Mouse (Mus musculus) intestine, embryonic 15.5 days (tissue): Measurements from ENCODE around the gene Atp6v1g1. TPM values are rescaled to one million over a fixed set of nuclear protein-coding genes. Genes with fewer than 3 reads are reported as not detected.

ENCODE experiments used
- ATAC-seq: fragments of 200-750 bp; cut with Nextera tagmentation; 2 replicates; pipeline ENCODE4 v1.8.0; 2017; ENCODE audit warnings: moderate TSS enrichment, moderate library complexity
- H3K27ac ChIP-seq: fragments of 300-500 bp; sonication (generic); 2 replicates; pipeline ENCODE4 v1.5.1; 2015; ENCODE audit warnings: mild to moderate bottlenecking, inconsistent platforms
- H3K27me3 ChIP-seq: fragments of 300-500 bp; sonication (generic); replicated peaks from 2 replicates; pipeline ENCODE4 v1.6.1; 2015; ENCODE audit warnings: inconsistent platforms
- H3K36me3 ChIP-seq: fragments of 300-500 bp; sonication (generic); 2 replicates; pipeline ENCODE4 v1.6.1; 2015; ENCODE audit warnings: inconsistent platforms
- H3K4me1 ChIP-seq: fragments of 300-500 bp; sonication (generic); replicated peaks from 2 replicates; pipeline ENCODE4 v1.6.1; 2015; ENCODE audit warnings: inconsistent platforms
- H3K4me2 ChIP-seq: fragments of 300-500 bp; sonication (generic); replicated peaks from 2 replicates; pipeline ENCODE4 v1.6.1; 2015; ENCODE audit warnings: mild to moderate bottlenecking, inconsistent platforms
- H3K4me3 ChIP-seq: fragments of 300-500 bp; sonication (generic); replicated peaks from 2 replicates; pipeline ENCODE4 v1.5.1; 2015; ENCODE audit warnings: inconsistent platforms
- H3K9ac ChIP-seq: fragments of 300-500 bp; sonication (generic); 2 replicates; pipeline ENCODE4 v1.6.1; 2015; ENCODE audit warnings: inconsistent platforms
- H3K9me3 ChIP-seq: fragments of 300-500 bp; sonication (generic); 2 replicates; pipeline ENCODE4 v1.6.1; 2016; ENCODE audit warnings: inconsistent platforms
- WGBS: fragments of 180-500 bp; shearing (Covaris S2); methylation state at CpG from one replicate; pipeline ENCODE4 v1.1.7; 2015; 5-methylcytosine and 5-hydroxymethylcytosine counted together
- polyA plus RNA-seq: library from polyadenylated mRNA; unstranded; fragments of >200 nt; fragmentation: Nextera tagmentation; extraction: Ambion mirVana; gene quantifications from 2 replicates; pipeline ENCODE4 v1.2.1, GENCODE M21; 2015

The Atp6v1g1 gene
- polyA plus RNA-seq, 1 experiment from 2014 or later = 316 TPM

GRCm38 (mm10) chr4:63521813-63522419, 22.7 kb upstream of the Atp6v1g1 start:
- Histone ChIP-seq H3K9ac (no peak overlapping the region), H3K27ac (no peak overlapping the region), H3K4me2 (no peak overlapping the region)

GRCm38 (mm10) chr4:63525514-63525913, 19.1 kb upstream of the Atp6v1g1 start:
- no peak for ATAC-seq
- H3K27me3 ChIP-seq = no peaks in the 10 kb centered on the region
- WGBS = 81% methylated on average over 8 of the region's 8 CpGs

More at GRCm38 (mm10) chr4:63521813-63522419, 22.7 kb upstream of the Atp6v1g1 start:
- Histone ChIP-seq H3K4me1 (no peaks in the 10 kb centered on the region), H3K36me3 (no peaks in the 10 kb centered on the region), H3K4me3 (no peak overlapping the region), H3K27me3 (no peaks in the 10 kb centered on the region), H3K9me3 (no peaks in the 10 kb centered on the region)
- WGBS = 74% methylated on average over 2 of the region's 2 CpGs
- ATAC-seq = no peak

GRCm38 (mm10) chr4:63528946-63529345, 15.6 kb upstream of the Atp6v1g1 start:
- WGBS = 74% methylated on average over 6 of the region's 6 CpGs
- no peaks in the 10 kb centered on the region for H3K9me3 ChIP-seq
- no peaks in the 10 kb centered on the region for H3K36me3 ChIP-seq
- ATAC-seq = no peak
- no peak overlapping the region for H3K4me3 ChIP-seq
- H3K27me3 ChIP-seq = no peaks in the 10 kb centered on the region
- no peaks in the 10 kb centered on the region for H3K4me1 ChIP-seq
- H3K9ac ChIP-seq = no peak overlapping the region
- H3K4me2 ChIP-seq = no peak overlapping the region
- no peak overlapping the region for H3K27ac ChIP-seq

More at GRCm38 (mm10) chr4:63525514-63525913, 19.1 kb upstream of the Atp6v1g1 start:
- Histone ChIP-seq H3K27ac (no peak overlapping the region), H3K4me1 (no peaks in the 10 kb centered on the region), H3K9me3 (no peaks in the 10 kb centered on the region), H3K36me3 (no peaks in the 10 kb centered on the region), H3K4me2 (no peak overlapping the region), H3K9ac (no peak overlapping the region), H3K4me3 (no peak overlapping the region)

GRCm38 (mm10) chr4:63530409-63530808, 14.2 kb upstream of the Atp6v1g1 start:
- Histone ChIP-seq H3K4me1 (no peaks in the 10 kb centered on the region), H3K4me2 (no peak overlapping the region), H3K4me3 (no peak overlapping the region), H3K27ac (no peak overlapping the region), H3K27me3 (no peaks in the 10 kb centered on the region), H3K9me3 (no peaks in the 10 kb centered on the region), H3K9ac (no peak overlapping the region), H3K36me3 (no peaks in the 10 kb centered on the region)
- no peak for ATAC-seq
- 78% methylated on average over 7 of the region's 7 CpGs for WGBS

GRCm38 (mm10) chr4:63537602-63538001, 7.0 kb upstream of the Atp6v1g1 start:
- no peaks in the 10 kb centered on the region for H3K27me3 ChIP-seq
- H3K9ac ChIP-seq = no peak overlapping the region
- no peaks in the 10 kb centered on the region for H3K4me1 ChIP-seq
- H3K4me2 ChIP-seq = no peak overlapping the region
- no peak overlapping the region for H3K4me3 ChIP-seq
- H3K27ac ChIP-seq = no peak overlapping the region
- no peak for ATAC-seq
- WGBS = 66% methylated on average over 4 of the region's 4 CpGs
- H3K36me3 ChIP-seq = no peaks in the 10 kb centered on the region
- H3K9me3 ChIP-seq = no peaks in the 10 kb centered on the region

- Histone ChIP-seq H3K9ac (no peak overlapping the region), H3K4me1 (peaks cover 15% of the 10 kb centered on the region), H3K9me3 (no peaks in the 10 kb centered on the region), H3K36me3 (no peaks in the 10 kb centered on the region), H3K4me3 (no peak overlapping the region), H3K4me2 (no peak overlapping the region), H3K27me3 (no peaks in the 10 kb centered on the region), H3K27ac (no peak overlapping the region)
- no peak for ATAC-seq
- WGBS = 46% methylated on average over 2 of the region's 2 CpGs
These were observed 2.4 kb upstream of the Atp6v1g1 start for GRCm38 (mm10) chr4:63542209-63542608.

GRCm38 (mm10) chr4:63543746-63544493, 652 bp upstream of the Atp6v1g1 start:
- peak overlapping the region; percentile 51; the same call in 1 of the 2 replicates for H3K27ac ChIP-seq
- H3K4me3 ChIP-seq = peak overlapping the region; percentile 15; the same call in 1 of the 2 replicates
- peaks cover 3% of the 10 kb centered on the region; the same call in 1 of the 2 replicates for H3K36me3 ChIP-seq
- peak overlapping the region; percentile 46 for H3K4me2 ChIP-seq
- 53% methylated on average over 10 of the region's 10 CpGs for WGBS
- peaks cover 15% of the 10 kb centered on the region for H3K4me1 ChIP-seq
- no peak overlapping the region for H3K9ac ChIP-seq
- peak; percentile 75 for ATAC-seq
- H3K9me3 ChIP-seq = no peaks in the 10 kb centered on the region
- H3K27me3 ChIP-seq = no peaks in the 10 kb centered on the region

GRCm38 (mm10) chr4:63545231-63545958, 823 bp downstream of the Atp6v1g1 start:
- peak overlapping the region; percentile 85 for H3K4me3 ChIP-seq
- H3K4me2 ChIP-seq = peak overlapping the region; percentile 59
- 17% methylated on average over 26 of the region's 26 CpGs for WGBS
- H3K9ac ChIP-seq = peak overlapping the region; percentile 96
- no peak; the same call in 1 of the 2 replicates for ATAC-seq
- H3K9me3 ChIP-seq = no peaks in the 10 kb centered on the region
- peaks cover 8% of the 10 kb centered on the region for H3K36me3 ChIP-seq
- H3K27ac ChIP-seq = peak overlapping the region; percentile 78
- no peaks in the 10 kb centered on the region for H3K27me3 ChIP-seq
- peaks cover 15% of the 10 kb centered on the region for H3K4me1 ChIP-seq

- Histone ChIP-seq H3K27me3 (no peaks in the 10 kb centered on the region), H3K4me2 (peak overlapping the region; percentile 59), H3K9me3 (no peaks in the 10 kb centered on the region), H3K4me1 (peaks cover 15% of the 10 kb centered on the region), H3K9ac (no peak overlapping the region), H3K36me3 (peaks cover 17% of the 10 kb centered on the region), H3K27ac (no peak overlapping the region), H3K4me3 (peak overlapping the region; percentile 85; the same call in 1 of the 2 replicates)
- WGBS = 63% methylated on average over 6 of the region's 6 CpGs
- no peak for ATAC-seq
These were observed 2.0 kb downstream of the Atp6v1g1 start for GRCm38 (mm10) chr4:63546441-63547055.

GRCm38 (mm10) chr4:63547799-63548198, 3.2 kb downstream of the Atp6v1g1 start:
- no peak for ATAC-seq
- Histone ChIP-seq H3K4me3 (no peak overlapping the region), H3K9ac (no peak overlapping the region), H3K4me2 (no peak overlapping the region), H3K27ac (no peak overlapping the region), H3K4me1 (peaks cover 15% of the 10 kb centered on the region), H3K9me3 (no peaks in the 10 kb centered on the region), H3K27me3 (no peaks in the 10 kb centered on the region), H3K36me3 (peaks cover 29% of the 10 kb centered on the region)
- WGBS = 67% methylated on average over 1 of the region's 1 CpGs

GRCm38 (mm10) chr4:63548491-63548890, 3.9 kb downstream of the Atp6v1g1 start:
- H3K27me3 ChIP-seq = no peaks in the 10 kb centered on the region
- 70% methylated on average over 3 of the region's 3 CpGs for WGBS
- no peak overlapping the region for H3K9ac ChIP-seq
- H3K4me2 ChIP-seq = no peak overlapping the region
- H3K4me1 ChIP-seq = peaks cover 15% of the 10 kb centered on the region
- H3K27ac ChIP-seq = no peak overlapping the region
- no peak overlapping the region for H3K4me3 ChIP-seq
- no peaks in the 10 kb centered on the region for H3K9me3 ChIP-seq
- ATAC-seq = no peak
- peaks cover 29% of the 10 kb centered on the region for H3K36me3 ChIP-seq

- Histone ChIP-seq H3K9me3 (no peaks in the 10 kb centered on the region), H3K9ac (no peak overlapping the region), H3K27ac (no peak overlapping the region), H3K4me1 (peaks cover 7% of the 10 kb centered on the region), H3K27me3 (no peaks in the 10 kb centered on the region), H3K4me2 (no peak overlapping the region), H3K4me3 (no peak overlapping the region), H3K36me3 (peaks cover 29% of the 10 kb centered on the region)
- no peak for ATAC-seq
- 93% methylated on average over 3 of the region's 3 CpGs for WGBS
These were observed 6.3 kb downstream of the Atp6v1g1 start for GRCm38 (mm10) chr4:63550908-63551307.
